Mouse (Mus musculus) hindbrain, embryonic 16.5 days (tissue): ENCODE results near the gene Jam2. TPM values are rescaled to one million over a fixed set of nuclear protein-coding genes. Genes with fewer than 3 reads are reported as not detected.

ENCODE experiments used
- ATAC-seq: fragments of 200-750 bp; cut with Nextera tagmentation; 2 replicates; pipeline ENCODE4 v1.8.0; 2017; ENCODE audit warnings: moderate TSS enrichment, moderate library complexity
- H3K27ac ChIP-seq: fragments of 300-500 bp; sonication (generic); 2 replicates; pipeline ENCODE4 v1.5.1; 2014; ENCODE audit warnings: low read depth, mild to moderate bottlenecking, control low read depth, low read length, moderate library complexity
- H3K27me3 ChIP-seq: fragments of 300-500 bp; sonication (generic); replicated peaks from 2 replicates; pipeline ENCODE4 v1.6.1; 2014; ENCODE audit warnings: low read length; ENCODE audit not compliant: control insufficient read depth, insufficient read depth
- H3K36me3 ChIP-seq: fragments of 300-500 bp; sonication (generic); 2 replicates; pipeline ENCODE4 v1.6.1; 2014; ENCODE audit warnings: mild to moderate bottlenecking, low read length, moderate library complexity, mixed read lengths; ENCODE audit not compliant: control insufficient read depth, insufficient read depth
- H3K4me1 ChIP-seq: fragments of 300-500 bp; sonication (generic); 2 replicates; pipeline ENCODE4 v1.6.1; 2014; ENCODE audit warnings: low read depth, low read length; ENCODE audit not compliant: control insufficient read depth, insufficient read depth
- H3K4me2 ChIP-seq: fragments of 300-500 bp; sonication (generic); 2 replicates; pipeline ENCODE4 v1.6.1; 2014; ENCODE audit warnings: mild to moderate bottlenecking, low read length, control low read depth, moderate library complexity
- H3K4me3 ChIP-seq: fragments of 300-500 bp; sonication (generic); 2 replicates; pipeline ENCODE4 v1.5.1; 2014; ENCODE audit warnings: mild to moderate bottlenecking, low read length, control low read depth, moderate library complexity
- H3K9ac ChIP-seq: fragments of 300-500 bp; sonication (generic); 2 replicates; pipeline ENCODE4 v1.6.1; 2014; ENCODE audit warnings: low read depth, mild to moderate bottlenecking, control low read depth, low read length, moderate library complexity
- H3K9me3 ChIP-seq: fragments of 300-500 bp; sonication (generic); 2 replicates; pipeline ENCODE4 v1.6.1; 2014; ENCODE audit warnings: mild to moderate bottlenecking, low read length, moderate library complexity; ENCODE audit not compliant: control insufficient read depth
- WGBS: fragments of 180-500 bp; shearing (Covaris S2); extraction: QIAGEN DNeasy Blood & Tissue Kit; methylation state at CpG from one replicate; pipeline ENCODE4 v1.1.7; 2014; 5-methylcytosine and 5-hydroxymethylcytosine counted together
- polyA plus RNA-seq: library from polyadenylated mRNA; unstranded; fragments of >200 nt; fragmentation: Nextera tagmentation; extraction: Ambion mirVana; gene quantifications from 2 replicates; pipeline ENCODE4 v1.2.1, GENCODE M21; 2015

Jam2 gene
- polyA plus RNA-seq, 1 experiment from 2014 or later, result 22.2 TPM

GRCm38 (mm10) chr16:84800038-84800437, 26.1 kb downstream of the Jam2 start:
- H3K4me3 ChIP-seq, result no peak overlapping the region
- no peak for ATAC-seq
- H3K36me3 ChIP-seq, result no peaks in the 10 kb centered on the region
- H3K4me2 ChIP-seq, result no peak overlapping the region
- 100% methylated on average over 1 of the region's 2 CpGs for WGBS
- H3K9ac ChIP-seq, result no peak overlapping the region
- H3K27ac ChIP-seq, result no peak overlapping the region
- H3K27me3 ChIP-seq, result no peaks in the 10 kb centered on the region
- no peaks in the 10 kb centered on the region for H3K4me1 ChIP-seq
- H3K9me3 ChIP-seq, result no peaks in the 10 kb centered on the region

- Histone ChIP-seq H3K9me3 (no peaks in the 10 kb centered on the region), H3K4me2 (no peak overlapping the region), H3K4me1 (no peaks in the 10 kb centered on the region), H3K36me3 (no peaks in the 10 kb centered on the region), H3K27me3 (no peaks in the 10 kb centered on the region), H3K9ac (no peak overlapping the region), H3K27ac (no peak overlapping the region), H3K4me3 (no peak overlapping the region)
- no peak for ATAC-seq
- WGBS, result 59% methylated on average over 6 of the region's 6 CpGs
Measured at GRCm38 (mm10) chr16:84802217-84802616, 28.3 kb downstream of the Jam2 start.

- 84% methylated on average over 5 of the region's 5 CpGs for WGBS
- 0 out of 2 replicates have a peak, but pooled peaks cover 2% of the 10 kb centered on the region for H3K36me3 ChIP-seq
- no peaks in the 10 kb centered on the region for H3K9me3 ChIP-seq
- H3K4me2 ChIP-seq, result no peak overlapping the region
- H3K27me3 ChIP-seq, result no peaks in the 10 kb centered on the region
- H3K9ac ChIP-seq, result no peak overlapping the region
- no peak overlapping the region for H3K4me3 ChIP-seq
- ATAC-seq, result no peak
- no peak overlapping the region for H3K27ac ChIP-seq
- H3K4me1 ChIP-seq, result no peaks in the 10 kb centered on the region
Measured at GRCm38 (mm10) chr16:84804866-84805265, 30.9 kb downstream of the Jam2 start.

- Histone ChIP-seq H3K27ac (no peak overlapping the region), H3K27me3 (no peaks in the 10 kb centered on the region), H3K9ac (no peak overlapping the region), H3K9me3 (no peaks in the 10 kb centered on the region), H3K4me3 (no peak overlapping the region), H3K36me3 (0 out of 2 replicates have a peak, but pooled peaks cover 2% of the 10 kb centered on the region), H3K4me1 (no peaks in the 10 kb centered on the region), H3K4me2 (no peak overlapping the region)
- ATAC-seq, result no peak
- WGBS, result 100% methylated on average over 3 of the region's 3 CpGs
Measured at GRCm38 (mm10) chr16:84806175-84806574, 32.3 kb downstream of the Jam2 start.

- 0 out of 2 replicates have a peak, but pooled peaks cover 2% of the 10 kb centered on the region for H3K36me3 ChIP-seq
- no peak overlapping the region for H3K4me2 ChIP-seq
- no peak for ATAC-seq
- H3K9me3 ChIP-seq, result no peaks in the 10 kb centered on the region
- WGBS, result 96% methylated on average over 7 of the region's 7 CpGs
- no peak overlapping the region for H3K9ac ChIP-seq
- H3K4me3 ChIP-seq, result no peak overlapping the region
- no peaks in the 10 kb centered on the region for H3K27me3 ChIP-seq
- no peaks in the 10 kb centered on the region for H3K4me1 ChIP-seq
- no peak overlapping the region for H3K27ac ChIP-seq
Measured at GRCm38 (mm10) chr16:84807874-84808273, 34.0 kb downstream of the Jam2 start.

- H3K9me3 ChIP-seq, result no peaks in the 10 kb centered on the region
- H3K4me2 ChIP-seq, result no peak overlapping the region
- no peak overlapping the region for H3K9ac ChIP-seq
- H3K4me1 ChIP-seq, result no peaks in the 10 kb centered on the region
- ATAC-seq, result no peak
- 0 out of 2 replicates have a peak, but pooled peaks cover 2% of the 10 kb centered on the region for H3K36me3 ChIP-seq
- WGBS, result 88% methylated on average over 1 of the region's 1 CpGs
- no peak overlapping the region for H3K27ac ChIP-seq
- no peaks in the 10 kb centered on the region for H3K27me3 ChIP-seq
- H3K4me3 ChIP-seq, result no peak overlapping the region
Measured at GRCm38 (mm10) chr16:84810254-84810653, 36.3 kb downstream of the Jam2 start.

- H3K36me3 ChIP-seq, result no peaks in the 10 kb centered on the region
- no peak overlapping the region for H3K9ac ChIP-seq
- no peak overlapping the region for H3K27ac ChIP-seq
- no peaks in the 10 kb centered on the region for H3K9me3 ChIP-seq
- ATAC-seq, result no peak
- H3K4me2 ChIP-seq, result no peak overlapping the region
- no peaks in the 10 kb centered on the region for H3K27me3 ChIP-seq
- 85% methylated on average over 8 of the region's 8 CpGs for WGBS
- no peak overlapping the region for H3K4me3 ChIP-seq
- H3K4me1 ChIP-seq, result no peaks in the 10 kb centered on the region
Measured at GRCm38 (mm10) chr16:84813852-84814251, 39.9 kb downstream of the Jam2 start.

GRCm38 (mm10) chr16:84814511-84814910, 40.6 kb downstream of the Jam2 start:
- no peak overlapping the region for H3K4me3 ChIP-seq
- H3K9me3 ChIP-seq, result no peaks in the 10 kb centered on the region
- WGBS, result 88% methylated on average over 8 of the region's 8 CpGs
- H3K36me3 ChIP-seq, result no peaks in the 10 kb centered on the region
- no peak overlapping the region for H3K4me2 ChIP-seq
- no peaks in the 10 kb centered on the region for H3K4me1 ChIP-seq
- no peak for ATAC-seq
- H3K27me3 ChIP-seq, result no peaks in the 10 kb centered on the region
- H3K27ac ChIP-seq, result no peak overlapping the region
- no peak overlapping the region for H3K9ac ChIP-seq

- H3K27me3 ChIP-seq, result no peaks in the 10 kb centered on the region
- WGBS, result 33% methylated on average over 7 of the region's 7 CpGs
- ATAC-seq, result peak; percentile 63; the same call in 1 of the 2 replicates
Measured at GRCm38 (mm10) chr16:84817423-84817822, 43.5 kb downstream of the Jam2 start.

GRCm38 (mm10) chr16:84825009-84825408, 51.1 kb downstream of the Jam2 start:
- no peak overlapping the region for H3K4me2 ChIP-seq
- no peak overlapping the region for H3K4me3 ChIP-seq
- WGBS, result 59% methylated on average over 6 of the region's 6 CpGs
- H3K4me1 ChIP-seq, result no peaks in the 10 kb centered on the region
- H3K27ac ChIP-seq, result no peak overlapping the region
- H3K27me3 ChIP-seq, result no peaks in the 10 kb centered on the region
- H3K36me3 ChIP-seq, result peaks cover 26% of the 10 kb centered on the region
- no peak for ATAC-seq
- no peak overlapping the region for H3K9ac ChIP-seq
- no peaks in the 10 kb centered on the region for H3K9me3 ChIP-seq

More at GRCm38 (mm10) chr16:84817423-84817822, 43.5 kb downstream of the Jam2 start:
- Histone ChIP-seq H3K4me1 (no peaks in the 10 kb centered on the region), H3K4me2 (no peak overlapping the region), H3K4me3 (no peak overlapping the region), H3K9me3 (no peaks in the 10 kb centered on the region), H3K9ac (no peak overlapping the region), H3K27ac (no peak overlapping the region), H3K36me3 (peaks cover 2% of the 10 kb centered on the region; the same call in 1 of the 2 replicates)
